26 mouse cellular contexts compared by ENCODE assay signal in genomic region chr19:30043691-30044090, GRCm38 (mm10). TPM values are rescaled to one million over a fixed set of nuclear protein-coding genes. Genes with fewer than 3 reads are reported as not detected.
DNase-seq lines count a peak whose midpoint lies in the region; ATAC-seq and TF ChIP-seq lines count a peak whose summit lies in the region.
"Had no signal": no experiment of that assay in that cellular context is flagged by ENCODE, and none has a peak within 500 bp of the region (broad histone marks: within the 10 kb centered on the region; RNA-seq: fewer than 3 reads in every experiment).

No protein-coding gene starts in this region.

- no peak for DNase-seq in spleen, adult 2 months (ENCODE audit: low read depth in 1 of 2, low spot score in 2 of 2)
- no peak for DNase-seq in spleen, postnatal 4 days (ENCODE audit: low spot score in 2 of 2)
- DNase-seq in kidney, postnatal 4 days, result no peak
- DNase-seq: adrenal gland, adult 2 months; adrenal gland, postnatal 25 days; cerebellum, adult 8-10 months; cerebellum, postnatal 14 days; heart, adult 18-20 months; heart, postnatal 14 days had no signal

- H3K4me3 ChIP-seq in spleen, adult 2 months (ENCODE audit: extremely low read depth, insufficient read depth, insufficient read length), result no peak overlapping the region
- H3K4me3 ChIP-seq: embryonic facial prominence, embryonic 12.5 days; forebrain, embryonic 15.5 days; heart, embryonic 10.5 days; heart, embryonic 15.5 days had no signal

- peak; percentile 88 for ATAC-seq in activated CD4-positive, CD25-positive, alpha-beta regulatory T cell, adult 4 months
- ATAC-seq in neutrophil, adult 5-6 weeks (ENCODE audit: extremely low read depth, insufficient number of reproducible peaks, low FRiP score, poor library complexity, severe bottlenecking), result peak; percentile 51; the same call in 1 of the 2 replicates
- ATAC-seq in cerebellum, adult (ENCODE audit: insufficient number of reproducible peaks, low FRiP score, low TSS enrichment), result no peak
- no peak for ATAC-seq in megakaryocyte, adult 5-6 weeks (ENCODE audit: poor library complexity, severe bottlenecking)
- ATAC-seq: forebrain, embryonic 15.5 days; intestine, postnatal 0 days had no signal

- H3K27ac ChIP-seq in spleen, adult 2 months (ENCODE audit: insufficient read depth, low read length), result peak overlapping the region; percentile 63
- H3K27ac ChIP-seq: embryonic facial prominence, embryonic 12.5 days; forebrain, embryonic 15.5 days; heart, embryonic 10.5 days; heart, embryonic 15.5 days; hindbrain, embryonic 14.5 days had no signal

- H3K4me1 ChIP-seq in spleen, adult 2 months (ENCODE audit: control insufficient read depth, insufficient read depth, insufficient read length), result no peaks in the 10 kb centered on the region; the same call in 1 of the 2 replicates
- H3K4me1 ChIP-seq: embryonic facial prominence, embryonic 12.5 days; forebrain, embryonic 15.5 days; heart, embryonic 10.5 days had no signal

- no peak for TF ChIP-seq CTCF in spleen, adult 2 months (IDR thresholded peaks at IDR 0.05; ENCODE audit: extremely low read depth, insufficient read depth, insufficient read length, insufficient replicate concordance)

- H3K27me3 ChIP-seq in spleen, adult 2 months (ENCODE audit: control insufficient read depth, insufficient read depth, low read length), result no peaks in the 10 kb centered on the region
- H3K27me3 ChIP-seq: embryonic facial prominence, embryonic 12.5 days; forebrain, embryonic 15.5 days; heart, embryonic 15.5 days had no signal

- no peaks in the 10 kb centered on the region; the same call in none of the 2 replicates for H3K36me3 ChIP-seq in spleen, adult 2 months (ENCODE audit: control insufficient read depth, insufficient read depth, low read length)

- 63% methylated on average over 2 of the region's 2 CpGs for WGBS in spleen, adult 2 months

- no peak for TF ChIP-seq POLR2A in spleen, adult 2 months (IDR thresholded peaks at IDR 0.05; ENCODE audit: low read depth, low read length)

RNA-seq across cellular contexts. Expression of gene Uhrf2, which starts 13.4 kb away (rescaled TPM):
- 18.7 and 26.2 TPM in 2 replicates for polyA plus RNA-seq in spleen, adult 2 months (2012; rRNA removed)
- polyA plus RNA-seq in activated CD4-positive, CD25-positive, alpha-beta regulatory T cell, adult 4 months (2017; shearing (Covaris generic)), result 10 to 100 TPM; 32.2 to 45.3 TPM
- total RNA-seq in neutrophil, adult 5-6 weeks (2017), result 71.7 and 76.3 TPM in 2 replicates
- total RNA-seq in megakaryocyte, adult 5-6 weeks (2015), result 77.1 and 85.8 TPM in 2 replicates
- total RNA-seq in megakaryocyte, adult 5-6 weeks (2017), result 55.3 and 58.3 TPM in 2 replicates

RNA-seq across cellular contexts. Expression of gene Trpd52l3, which starts 40.1 kb away (rescaled TPM):
- not detected in 2 replicates for polyA plus RNA-seq in spleen, adult 2 months (2012; rRNA removed)
- not detected for polyA plus RNA-seq in activated CD4-positive, CD25-positive, alpha-beta regulatory T cell, adult 4 months (2017; shearing (Covaris generic))
- not detected in 2 replicates for total RNA-seq in neutrophil, adult 5-6 weeks (2017)
- not detected in 2 replicates for total RNA-seq in megakaryocyte, adult 5-6 weeks (2015)
- total RNA-seq in megakaryocyte, adult 5-6 weeks (2017), result not detected in 2 replicates
- total RNA-seq: adrenal gland, adult 2 months; adrenal gland, postnatal 25 days; common myeloid progenitor, adult 5-6 weeks; gastrocnemius, adult 8-10 months; gastrocnemius, postnatal 4 days; heart, adult 18-20 months; heart, postnatal 14 days; hematopoietic stem cell, adult 5-6 weeks; MEL had no signal
- polyA plus RNA-seq: adrenal gland, adult 2 months; C2C12; embryonic facial prominence, embryonic 12.5 days; forebrain, embryonic 11.5 days; forebrain, embryonic 15.5 days; heart, embryonic 10.5 days; heart, embryonic 15.5 days; hindbrain, embryonic 14.5 days; intestine, postnatal 0 days had no signal

Comparison
In these comparisons a context has a peak if more than half of its experiments do, and no peak if none do; other contexts are left out.
1. ATAC-seq: peak in activated CD4-positive, CD25-positive, alpha-beta regulatory T cell, adult 4 months (single experiment) and neutrophil, adult 5-6 weeks (single experiment); none in cerebellum, adult (single experiment) and megakaryocyte, adult 5-6 weeks (single experiment).